Mouse (Mus musculus) myocyte (in vitro differentiated cells): ENCODE measurements around the gene Gbp5. TPM values are rescaled to one million over a fixed set of nuclear protein-coding genes. Genes with fewer than 3 reads are reported as not detected.

Source experiments
- H3K27me3 ChIP-seq: one replicate; pipeline ENCODE4 v1.6.1; 2011; ENCODE audit not compliant: control insufficient read depth, insufficient read depth, insufficient read length
- H3K36me3 ChIP-seq: one replicate; pipeline ENCODE4 v1.6.1; 2011; ENCODE audit not compliant: control insufficient read depth, insufficient read depth
- H3K4me2 ChIP-seq: one replicate; pipeline ENCODE4 v1.6.1; 2011; ENCODE audit warnings: low read depth, control low read depth
- H3K4me3 ChIP-seq: one replicate; pipeline ENCODE4 v1.5.1; 2011; ENCODE audit warnings: mild to moderate bottlenecking, control low read depth, moderate library complexity
- H3K79me2 ChIP-seq: one replicate; pipeline ENCODE4 v1.6.1; 2011; ENCODE audit not compliant: control insufficient read depth, insufficient read depth
- H3ac ChIP-seq: one replicate; pipeline ENCODE4 v1.6.1; 2011; ENCODE audit not compliant: control insufficient read depth, insufficient read length
- CEBPB ChIP-seq: IDR thresholded peaks from 2 replicates; pipeline ENCODE4 v1.6.1; 2011; ENCODE audit warnings: mild to moderate bottlenecking, moderate library complexity; ENCODE audit not compliant: poor library complexity, insufficient read depth, severe bottlenecking
- E2F4 ChIP-seq: IDR thresholded peaks from one replicate; pipeline ENCODE4 v1.6.1; 2011; ENCODE audit warnings: mild to moderate bottlenecking, control low read depth, moderate library complexity; ENCODE audit not compliant: insufficient read depth
- MAX ChIP-seq: IDR thresholded peaks from one replicate; pipeline ENCODE4 v1.6.1; 2011; ENCODE audit warnings: low read depth, mild to moderate bottlenecking, control low read depth
- MYOD1 ChIP-seq, 3 experiments: IDR thresholded peaks; one replicate each; pipeline ENCODE4 v1.6.1; 2011; ENCODE audit warnings: control low read depth in 2 of 3, low read depth in 2 of 3, mild to moderate bottlenecking in 2 of 3, moderate library complexity in 1 of 3; ENCODE audit not compliant: insufficient read length in 2 of 3, control insufficient read depth in 1 of 3
- MYOG ChIP-seq, 3 experiments: IDR thresholded peaks; one replicate each; pipeline ENCODE4 v1.6.1; 2011; ENCODE audit warnings: control low read depth in 2 of 3, low read depth in 2 of 3, mild to moderate bottlenecking in 2 of 3; ENCODE audit not compliant: insufficient read length in 2 of 3, control insufficient read depth in 1 of 3, insufficient read depth in 1 of 3
- POLR2A ChIP-seq: IDR thresholded peaks from one replicate; pipeline ENCODE4 v1.6.1; 2011; ENCODE audit warnings: low read depth, mild to moderate bottlenecking, control low read depth, moderate library complexity; ENCODE audit not compliant: insufficient read length
- POLR2AphosphoS2 ChIP-seq: IDR thresholded peaks from one replicate; pipeline ENCODE4 v1.6.1; 2011; ENCODE audit warnings: low read depth, control low read depth; ENCODE audit not compliant: insufficient read length
- REST ChIP-seq: IDR thresholded peaks from one replicate; pipeline ENCODE4 v1.6.1; 2011; ENCODE audit warnings: mild to moderate bottlenecking, control low read depth, moderate library complexity; ENCODE audit not compliant: insufficient read depth, insufficient read length
- SRF ChIP-seq: IDR thresholded peaks from one replicate; pipeline ENCODE4 v1.6.1; 2011; ENCODE audit warnings: low read depth; ENCODE audit not compliant: control insufficient read depth, insufficient read length
- TCF12 ChIP-seq: IDR thresholded peaks from one replicate; pipeline ENCODE4 v1.6.1; 2011; ENCODE audit warnings: mild to moderate bottlenecking, control low read depth; ENCODE audit not compliant: poor library complexity, insufficient read depth, severe bottlenecking
- TCF3 ChIP-seq: IDR thresholded peaks from one replicate; pipeline ENCODE4 v1.6.1; 2011; ENCODE audit warnings: low read depth, control low read depth; ENCODE audit not compliant: insufficient read length
- USF1 ChIP-seq: IDR thresholded peaks from one replicate; pipeline ENCODE4 v1.6.1; 2011; ENCODE audit warnings: low read depth, mild to moderate bottlenecking, control low read depth, moderate library complexity
- polyA plus RNA-seq: library from polyadenylated mRNA; unstranded; fragments of >200 nt; fragmentation: generic; extraction: Trizol; gene quantifications from one replicate; pipeline ENCODE4 v1.2.1, GENCODE M21; 2012; ENCODE audit warnings: missing spikeins

The Gbp5 gene
- polyA plus RNA-seq, 1 experiment, result not detected

DNA sequence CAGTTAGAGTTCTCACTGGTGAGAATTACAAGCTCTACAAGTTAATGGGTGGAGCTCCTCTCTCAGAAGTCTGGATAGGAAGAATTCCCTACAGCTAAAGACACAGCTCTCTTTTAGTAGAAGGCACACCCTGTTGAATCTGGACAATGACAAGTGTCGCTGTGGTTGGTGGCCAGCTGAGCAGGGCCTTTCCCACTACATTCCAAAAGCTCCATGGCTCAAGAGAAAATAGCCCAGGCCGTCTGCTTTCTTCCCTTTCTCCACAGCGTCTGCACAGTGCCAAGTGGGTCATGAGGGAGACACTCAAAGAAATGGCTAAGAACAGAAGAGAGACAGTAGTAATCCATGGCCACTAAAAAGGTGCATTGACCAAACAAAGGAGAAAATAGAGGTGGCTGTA, 34.3 kb downstream of the Gbp5 start:
- Histone ChIP-seq H3K4me3 (no peak overlapping the region), H3K79me2 (no peaks in the 10 kb centered on the region), H3K36me3 (no peaks in the 10 kb centered on the region), H3ac (no peak overlapping the region), H3K4me2 (no peak overlapping the region), H3K27me3 (no peaks in the 10 kb centered on the region)
- TF ChIP-seq MYOG (IDR thresholded peaks at IDR 0.05; ENCODE audit: control insufficient read depth in 1 of 3, insufficient read depth in 1 of 3, insufficient read length in 2 of 3, low read depth in 2 of 3), result peak in 1 of 3 experiments; percentile 14
- no peak for TF ChIP-seq TCF12

DNA sequence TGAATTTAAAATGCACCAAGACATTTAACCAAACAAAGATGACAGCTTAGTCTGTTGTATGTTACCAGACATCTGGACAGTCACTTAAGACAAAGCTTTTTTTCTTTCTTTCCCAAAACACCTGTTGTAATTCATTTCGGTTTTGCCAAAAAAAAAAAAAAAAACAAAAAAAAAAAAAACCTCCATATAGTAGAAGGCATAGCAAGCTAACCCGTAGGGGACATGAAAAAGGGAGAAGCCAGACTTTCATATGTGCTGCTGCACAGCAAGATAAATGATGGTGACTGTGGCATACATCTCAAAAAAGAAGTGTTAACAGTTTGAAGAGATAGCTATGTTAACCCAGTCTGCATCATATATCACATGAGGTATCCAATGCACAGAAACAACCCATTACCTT, 35.8 kb downstream of the Gbp5 start:
- TF ChIP-seq MYOD1 (IDR thresholded peaks at IDR 0.05; ENCODE audit: control insufficient read depth in 1 of 3, insufficient read length in 2 of 3, low read depth in 2 of 3) (no peak), SRF (no peak), TCF12 (no peak), TCF3 (no peak), REST (no peak), MAX (no peak), POLR2AphosphoS2 (no peak), USF1 (no peak), CEBPB (no peak), POLR2A (no peak), MYOG (IDR thresholded peaks at IDR 0.05; ENCODE audit: control insufficient read depth in 1 of 3, insufficient read depth in 1 of 3, insufficient read length in 2 of 3, low read depth in 2 of 3) (no peak), E2F4 (no peak)
- peak overlapping the region; percentile 89 for H3K4me2 ChIP-seq
- no peaks in the 10 kb centered on the region for H3K36me3 ChIP-seq
- H3K27me3 ChIP-seq, result no peaks in the 10 kb centered on the region
- H3ac ChIP-seq, result no peak overlapping the region
- peak overlapping the region; percentile 39 for H3K4me3 ChIP-seq
- no peaks in the 10 kb centered on the region for H3K79me2 ChIP-seq

DNA sequence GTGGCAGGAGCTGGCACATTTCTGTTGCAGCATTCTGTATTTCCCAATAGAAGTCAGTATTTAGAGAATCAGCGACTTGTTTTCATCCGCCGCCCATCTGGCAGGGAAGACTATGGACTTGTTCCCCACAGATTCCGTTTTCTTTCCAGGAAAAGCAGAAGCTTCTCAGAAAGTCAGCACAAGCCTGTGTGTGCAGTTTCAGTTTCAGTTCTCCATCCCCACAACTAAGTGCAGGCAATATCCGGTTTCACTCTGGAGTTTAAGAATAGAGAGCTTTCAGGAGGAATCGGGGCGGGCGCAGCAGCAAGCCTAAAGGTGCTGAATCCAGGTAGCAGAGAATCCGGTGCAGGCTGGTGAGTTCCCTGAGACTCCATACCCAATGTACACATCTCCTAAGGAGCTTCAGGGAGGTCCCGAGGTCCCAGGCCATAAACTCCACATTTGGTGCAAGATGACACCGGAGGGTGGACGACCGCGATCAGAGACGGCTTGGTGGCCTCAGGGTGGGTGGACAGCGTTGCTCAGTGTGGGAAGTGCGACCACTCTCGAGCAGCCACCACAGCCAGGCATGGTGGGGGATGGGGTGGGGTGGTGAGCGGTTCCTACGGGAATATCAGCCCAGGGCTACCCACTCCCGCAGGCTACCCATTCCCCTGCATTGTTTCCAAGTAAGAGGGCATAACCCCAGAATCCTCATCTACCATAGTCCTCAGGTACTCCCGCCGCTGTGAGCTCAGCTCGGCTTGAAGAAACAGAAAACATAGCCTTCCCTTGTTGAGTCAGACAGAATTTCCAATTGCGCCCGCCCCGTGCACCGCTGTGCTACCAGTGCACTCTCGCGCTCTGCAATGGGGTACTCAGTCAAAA, 36.5 kb downstream of the Gbp5 start, which contains the start of gene Gbp7:
Gbp7 (plus strand) TSS at position 256 of the 867 bp plus-strand sequence.
- Histone ChIP-seq H3K4me3 (peak within 1 kb of the TSS; percentile 39), H3ac (no peak within 1 kb of the TSS), H3K36me3 (no peaks in the 10 kb centered on the region), H3K4me2 (peak within 1 kb of the TSS; percentile 89), H3K79me2 (no peaks in the 10 kb centered on the region), H3K27me3 (no peaks in the 10 kb centered on the region)
- TF ChIP-seq TCF12 (no peak), USF1 (no peak), SRF (no peak), CEBPB (no peak), TCF3 (no peak), POLR2AphosphoS2 (no peak), MAX (no peak), MYOD1 (IDR thresholded peaks at IDR 0.05; ENCODE audit: control insufficient read depth in 1 of 3, insufficient read length in 2 of 3, low read depth in 2 of 3) (no peak), MYOG (IDR thresholded peaks at IDR 0.05; ENCODE audit: control insufficient read depth in 1 of 3, insufficient read depth in 1 of 3, insufficient read length in 2 of 3, low read depth in 2 of 3) (no peak), REST (no peak), POLR2A (no peak)

DNA sequence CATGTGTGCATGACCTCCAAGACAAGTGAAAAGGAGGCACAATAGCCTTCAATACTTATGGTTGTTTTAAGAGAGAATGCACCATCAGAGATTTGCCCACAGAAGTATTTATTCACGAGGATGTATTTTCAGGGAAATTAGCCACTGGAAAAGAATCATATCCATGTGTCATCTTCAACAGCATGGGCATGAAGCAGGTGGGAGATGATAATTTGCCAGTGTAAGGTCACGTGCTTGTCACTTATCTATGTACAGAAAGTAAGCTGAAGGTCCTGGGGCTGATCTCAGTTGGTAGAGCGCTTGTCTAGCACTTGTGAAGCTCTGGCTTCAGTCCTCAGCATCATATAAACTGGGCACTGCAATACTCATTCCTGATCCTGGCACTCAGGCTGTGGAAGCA, 37.8 kb downstream of the Gbp5 start:
- TF ChIP-seq REST, result no peak
- TF ChIP-seq TCF3, result no peak
- no peak for TF ChIP-seq TCF12
- TF ChIP-seq POLR2A, result no peak
- no peak for TF ChIP-seq USF1
- TF ChIP-seq E2F4, result no peak
- no peak for TF ChIP-seq MYOG (IDR thresholded peaks at IDR 0.05; ENCODE audit: control insufficient read depth in 1 of 3, insufficient read depth in 1 of 3, insufficient read length in 2 of 3, low read depth in 2 of 3)
- TF ChIP-seq POLR2AphosphoS2, result no peak
- TF ChIP-seq CEBPB, result no peak
- H3K4me2 ChIP-seq, result no peak overlapping the region
- H3K4me3 ChIP-seq, result no peak overlapping the region
- no peaks in the 10 kb centered on the region for H3K36me3 ChIP-seq
- H3K79me2 ChIP-seq, result no peaks in the 10 kb centered on the region
- H3ac ChIP-seq, result no peak overlapping the region
- no peaks in the 10 kb centered on the region for H3K27me3 ChIP-seq

DNA sequence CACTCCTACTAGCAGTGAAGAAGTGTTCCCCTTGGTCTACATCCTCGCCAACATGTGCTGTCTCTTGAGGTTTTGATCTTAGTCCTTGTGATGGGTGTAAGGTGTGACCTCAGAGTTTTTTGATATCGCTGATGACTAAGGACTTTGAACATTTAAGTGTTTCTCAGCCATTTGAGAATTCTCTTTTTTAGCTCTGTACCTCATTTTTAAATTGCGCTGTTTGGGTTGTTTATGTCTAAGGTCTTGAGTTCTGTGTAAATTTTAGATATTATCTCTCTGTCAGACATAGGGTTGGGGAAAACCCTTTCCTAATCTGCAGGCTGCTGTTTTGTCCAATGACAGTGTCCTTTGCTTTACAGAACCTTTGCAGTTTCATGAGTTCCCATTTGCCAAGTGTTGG, 39.4 kb downstream of the Gbp5 start:
- Histone ChIP-seq H3K4me2 (no peak overlapping the region), H3K4me3 (no peak overlapping the region), H3K27me3 (no peaks in the 10 kb centered on the region), H3ac (no peak overlapping the region), H3K36me3 (no peaks in the 10 kb centered on the region), H3K79me2 (no peaks in the 10 kb centered on the region)
- TF ChIP-seq SRF, result no peak
- TF ChIP-seq POLR2AphosphoS2, result no peak
- no peak for TF ChIP-seq TCF3
- no peak for TF ChIP-seq CEBPB
- TF ChIP-seq MYOD1 (IDR thresholded peaks at IDR 0.05; ENCODE audit: control insufficient read depth in 1 of 3, insufficient read length in 2 of 3, low read depth in 2 of 3), result no peak
- TF ChIP-seq USF1, result no peak
- no peak for TF ChIP-seq MAX
- no peak for TF ChIP-seq TCF12
- no peak for TF ChIP-seq E2F4
- no peak for TF ChIP-seq REST
- TF ChIP-seq MYOG (IDR thresholded peaks at IDR 0.05; ENCODE audit: control insufficient read depth in 1 of 3, insufficient read depth in 1 of 3, insufficient read length in 2 of 3, low read depth in 2 of 3), result no peak
- no peak for TF ChIP-seq POLR2A
